Mouse (Mus musculus) liver, embryonic 14.5 days (tissue): ENCODE results near the gene Trak2. TPM values are rescaled to one million over a fixed set of nuclear protein-coding genes. Genes with fewer than 3 reads are reported as not detected.
A peak's percentile ranks its signal among the peaks of the same experiment; 100 is the strongest.

Experiments used
- ATAC-seq: fragments of 200-750 bp; cut with Nextera tagmentation; 2 replicates; pipeline ENCODE4 v1.8.0; 2017; ENCODE audit warnings: moderate number of reproducible peaks, mild to moderate bottlenecking, moderate library complexity; ENCODE audit not compliant: insufficient read depth
- DNase-seq, 3 experiments: peaks; one replicate each; pipeline ENCODE4 v3.0.0-alpha.2; 2012 to 2013; ENCODE audit warnings: low read depth in 3 of 3, low spot score in 3 of 3
- H3K27ac ChIP-seq: fragments of 300-500 bp; sonication (generic); 2 replicates; pipeline ENCODE4 v1.5.1; 2014; ENCODE audit warnings: moderate library complexity, mild to moderate bottlenecking, control low read depth, inconsistent platforms
- H3K27me3 ChIP-seq: fragments of 300-500 bp; sonication (generic); 2 replicates; pipeline ENCODE4 v1.6.1; 2014; ENCODE audit warnings: mild to moderate bottlenecking, low read length, moderate library complexity; ENCODE audit not compliant: control insufficient read depth, insufficient read depth
- H3K36me3 ChIP-seq: fragments of 300-500 bp; sonication (generic); replicated peaks from 2 replicates; pipeline ENCODE4 v1.6.1; 2014; ENCODE audit warnings: low read depth; ENCODE audit not compliant: control insufficient read depth, insufficient read depth
- H3K4me1 ChIP-seq, 2 experiments: fragments of 200-500 bp in 1 of 2; fragments of 300-500 bp in 1 of 2; sonication (generic) in 1 of 2; replicated peaks; 2 replicates each; pipeline ENCODE4 v1.6.1; 2012 to 2014; ENCODE audit warnings: antibody characterized with exemption in 1 of 2, inconsistent platforms in 1 of 2, low read length in 1 of 2; ENCODE audit not compliant: control insufficient read depth in 2 of 2, insufficient read depth in 2 of 2
- H3K4me2 ChIP-seq: fragments of 300-500 bp; sonication (generic); 2 replicates; pipeline ENCODE4 v1.6.1; 2014; ENCODE audit warnings: low read depth, mild to moderate bottlenecking, control low read depth, moderate library complexity
- H3K4me3 ChIP-seq, 2 experiments: fragments of 200-500 bp in 1 of 2; fragments of 300-500 bp in 1 of 2; sonication (generic) in 1 of 2; 2 replicates each; pipeline ENCODE4 v1.5.1; 2012 to 2014; ENCODE audit warnings: low read depth in 2 of 2, low read length in 2 of 2, mild to moderate bottlenecking in 2 of 2, control low read depth in 1 of 2, inconsistent platforms in 1 of 2, moderate library complexity in 1 of 2; ENCODE audit not compliant: insufficient read depth in 1 of 2
- H3K9ac ChIP-seq: fragments of 300-500 bp; sonication (generic); replicated peaks from 2 replicates; pipeline ENCODE4 v1.6.1; 2014; ENCODE audit warnings: mild to moderate bottlenecking, control low read depth, moderate library complexity
- H3K9me3 ChIP-seq: fragments of 300-500 bp; sonication (generic); 2 replicates; pipeline ENCODE4 v1.6.1; 2016; ENCODE audit warnings: low read length, mixed read lengths; ENCODE audit not compliant: control insufficient read depth
- CTCF ChIP-seq: IDR thresholded peaks from 2 replicates; pipeline ENCODE4 v1.5.1; 2016; ENCODE audit warnings: antibody characterized with exemption, low read depth, control low read depth
- EP300 ChIP-seq: IDR thresholded peaks from 2 replicates; pipeline ENCODE4 v1.6.1; 2016; ENCODE audit warnings: antibody characterized with exemption, low read depth
- WGBS: fragments of 180-500 bp; shearing (Covaris S2); extraction: QIAGEN DNeasy Blood & Tissue Kit; methylation state at CpG from one replicate; pipeline ENCODE4 v1.1.7; 2014; ENCODE audit not compliant: insufficient replicate concordance; 5-methylcytosine and 5-hydroxymethylcytosine counted together
- polyA plus RNA-seq, 2 experiments: library from polyadenylated mRNA; depleted of rRNA in 1 of 2; stranded (reverse) in 1 of 2; unstranded in 1 of 2; fragments of >200 nt; fragmentation: Nextera tagmentation in 1 of 2; extraction: Ambion mirVana in 1 of 2; gene quantifications; 2 replicates each; pipeline versions ENCODE4 v1.2.1 to v1.2.3; 2012 to 2014

The Trak2 gene
- polyA plus RNA-seq (2012; rRNA removed) (47.7 and 51.2 TPM in 2 replicates), polyA plus RNA-seq (2014; fragmentation: Nextera tagmentation; extraction: Ambion mirVana) (43.1 and 52.4 TPM in 2 replicates)

- H3K27me3 ChIP-seq: no peaks in the 10 kb centered on the region
- WGBS: under 1% methylated on average over 69 of the region's 69 CpGs
- peaks cover 37% of the 10 kb centered on the region for H3K36me3 ChIP-seq
- H3K4me2 ChIP-seq: peak within 1 kb of the TSS; percentile 90
- DNase-seq: peak; percentile 92 to 94 (median 93)
- TF ChIP-seq CTCF (peak; percentile 1; the same call in 1 of the 2 replicates), EP300 (peak; percentile 14; the same call in 1 of the 2 replicates)
- peak within 1 kb of the TSS; percentile 89 for H3K27ac ChIP-seq
- H3K9ac ChIP-seq: peak within 1 kb of the TSS; percentile 89
- ATAC-seq: peak; percentile 91
- H3K4me3 ChIP-seq: peak within 1 kb of the TSS; percentile 89 to 92
- H3K9me3 ChIP-seq: no peaks in the 10 kb centered on the region
- peaks cover 20 to 25% of the 10 kb centered on the region in 2 experiments for H3K4me1 ChIP-seq
Measured at GRCm38 (mm10) chr1:58973366-58974221, at the start of gene Trak2, which contains the start of gene Stradb. Trak2 (minus strand) TSS chr1:58973430. Stradb (plus strand) TSS chr1:58973522.

GRCm38 (mm10) chr1:59021556-59021955 lies 48.3 kb upstream of the Trak2 start:
- Histone ChIP-seq H3K4me3 (no peak overlapping the region), H3K27ac (no peak overlapping the region), H3K9ac (no peak overlapping the region), H3K4me1 (no peaks in the 10 kb centered on the region), H3K9me3 (no peaks in the 10 kb centered on the region), H3K4me2 (no peak overlapping the region), H3K27me3 (no peaks in the 10 kb centered on the region), H3K36me3 (no peaks in the 10 kb centered on the region)
- WGBS: 72% methylated on average over 3 of the region's 3 CpGs
- no peak for ATAC-seq
- TF ChIP-seq EP300 (no peak), CTCF (no peak)
- no peak for DNase-seq

DNA sequence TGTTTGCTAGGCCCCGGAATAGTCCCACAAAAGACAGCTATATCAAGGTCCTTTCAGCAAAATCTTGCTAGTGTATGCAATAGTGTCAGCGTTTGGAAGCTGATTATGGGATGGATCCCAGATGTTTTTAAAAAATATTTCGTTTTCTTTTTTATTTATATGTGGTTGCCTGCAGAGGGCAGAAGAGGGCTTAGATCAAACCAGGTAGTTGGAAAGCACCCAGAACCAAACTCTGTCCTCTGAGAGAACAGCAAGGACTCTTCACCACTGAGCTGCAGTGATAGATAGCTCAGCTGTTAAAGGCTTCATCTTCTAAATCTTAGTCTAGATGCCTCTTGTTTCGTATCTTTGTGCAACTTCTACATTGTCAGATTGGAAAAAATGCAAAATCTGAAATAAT lies 36.0 kb upstream of the Trak2 start:
- Histone ChIP-seq H3K27ac (no peak overlapping the region), H3K27me3 (no peaks in the 10 kb centered on the region), H3K36me3 (no peaks in the 10 kb centered on the region), H3K9me3 (no peaks in the 10 kb centered on the region), H3K4me3 (no peak overlapping the region), H3K4me2 (no peak overlapping the region), H3K4me1 (no peaks in the 10 kb centered on the region), H3K9ac (no peak overlapping the region)
- peak in 1 of 3 experiments; percentile 10 for DNase-seq
- TF ChIP-seq EP300 (no peak), CTCF (peak; percentile 35; the same call in 1 of the 2 replicates)
- no peak for ATAC-seq
- WGBS: 30% methylated on average over 4 of the region's 4 CpGs

DNA sequence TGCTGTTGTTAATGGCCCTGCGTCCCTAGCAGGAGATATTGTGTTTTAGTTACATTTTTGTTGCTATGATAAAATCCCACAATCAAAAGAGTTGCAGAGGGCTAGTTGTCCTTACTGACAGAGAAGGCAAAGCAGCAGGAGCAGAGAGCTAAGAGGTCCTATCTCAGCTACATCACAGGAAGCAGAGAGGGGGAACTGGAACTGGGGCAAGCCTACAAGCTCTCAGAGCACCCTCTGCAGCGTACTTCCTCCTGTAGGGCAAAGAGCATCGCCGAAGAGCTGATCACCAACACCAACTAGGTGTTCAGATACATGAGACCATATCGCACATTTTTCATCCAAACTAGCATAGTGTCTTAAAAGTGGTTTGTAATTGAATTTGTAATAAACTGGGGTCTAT lies 22.1 kb upstream of the Trak2 start:
- no peak for TF ChIP-seq CTCF
- no peak for TF ChIP-seq EP300
- Histone ChIP-seq H3K4me3 (no peak overlapping the region), H3K9ac (no peak overlapping the region), H3K9me3 (no peaks in the 10 kb centered on the region), H3K4me2 (no peak overlapping the region), H3K36me3 (peaks cover 44% of the 10 kb centered on the region), H3K27me3 (no peaks in the 10 kb centered on the region), H3K27ac (no peak overlapping the region), H3K4me1 (peaks cover 5% of the 10 kb centered on the region in 2 experiments)
- WGBS: 48% methylated on average over 5 of the region's 5 CpGs
- ATAC-seq (no peak), DNase-seq (no peak)

DNA sequence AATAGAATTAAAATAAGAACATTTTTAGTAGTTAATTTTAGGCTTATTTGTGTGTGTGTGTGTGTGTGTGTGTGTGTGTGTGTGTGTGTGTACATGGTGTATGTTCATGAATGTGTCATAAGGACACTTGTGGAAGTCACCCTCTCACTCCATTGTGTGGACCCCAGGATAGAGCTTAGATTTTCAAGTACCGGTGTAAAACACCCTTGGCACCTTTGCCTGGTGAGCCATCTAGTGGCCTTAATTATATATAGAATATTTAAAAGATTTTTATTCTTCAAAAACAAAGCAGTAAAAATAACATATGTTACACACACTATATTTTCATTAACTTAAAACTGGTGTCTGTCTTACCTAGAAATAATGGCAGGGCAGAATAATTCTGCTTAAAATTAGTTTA lies 20.5 kb upstream of the Trak2 start:
- Histone ChIP-seq H3K9me3 (no peaks in the 10 kb centered on the region), H3K36me3 (peaks cover 52% of the 10 kb centered on the region), H3K4me2 (no peak overlapping the region), H3K9ac (no peak overlapping the region), H3K4me3 (no peak overlapping the region), H3K27ac (no peak overlapping the region), H3K4me1 (peaks cover 5% of the 10 kb centered on the region in 2 experiments), H3K27me3 (no peaks in the 10 kb centered on the region)
- ATAC-seq (no peak), DNase-seq (no peak)
- 73% methylated on average over 1 of the region's 1 CpGs for WGBS
- TF ChIP-seq CTCF (peak; percentile 45), EP300 (no peak)
